Mouse (Mus musculus) spleen, adult 2 months (tissue): Measurements from ENCODE around the gene Arhgef3.

ENCODE experiments used
- CTCF ChIP-seq: fragments of 200-500 bp; IDR thresholded peaks from 2 replicates; pipeline ENCODE4 v1.5.1; 2011; ENCODE audit warnings: mild to moderate bottlenecking, inconsistent platforms; ENCODE audit not compliant: insufficient read depth, insufficient read length, insufficient replicate concordance; ENCODE audit errors: extremely low read depth
- POLR2A ChIP-seq: fragments of 200-500 bp; IDR thresholded peaks from 2 replicates; pipeline ENCODE4 v1.6.1; 2011; ENCODE audit warnings: low read depth, low read length, inconsistent platforms

GRCm38 (mm10) chr14:27114362-27115274, at the start of gene Arhgef3:
- TF ChIP-seq CTCF (no peak), POLR2A (no peak)
